Mouse (Mus musculus) lung, adult 2 months (tissue): ENCODE data around the gene Aatf. TPM values are rescaled to one million over a fixed set of nuclear protein-coding genes. Genes with fewer than 3 reads are reported as not detected.

Experiments used
- DNase-seq: peaks from one replicate; pipeline ENCODE4 v3.0.0; 2022
- H3K4me1 ChIP-seq: fragments of 200-500 bp; 2 replicates; pipeline ENCODE4 v1.6.1; 2011; ENCODE audit warnings: low read length; ENCODE audit not compliant: control insufficient read depth, insufficient read depth
- H3K4me3 ChIP-seq: fragments of 200-500 bp; replicated peaks from 2 replicates; pipeline ENCODE3; 2011; ENCODE audit warnings: low read depth, mild to moderate bottlenecking, control low read depth, low read length; ENCODE audit errors: extremely low read depth
- CTCF ChIP-seq: fragments of 200-500 bp; IDR thresholded peaks from 2 replicates; pipeline ENCODE4 v1.5.1; 2011; ENCODE audit warnings: mild to moderate bottlenecking, low read length, control low read depth; ENCODE audit not compliant: insufficient read depth
- POLR2A ChIP-seq: fragments of 200-500 bp; IDR thresholded peaks from 2 replicates; pipeline ENCODE4 v1.6.1; 2011; ENCODE audit warnings: low read depth, mild to moderate bottlenecking, control low read depth, low read length, borderline replicate concordance; ENCODE audit errors: extremely low read depth
- WGBS: fragments of 180-500 bp; shearing (Covaris S2); methylation state at CpG from one replicate; pipeline ENCODE4 v1.1.7; 2018; 5-methylcytosine and 5-hydroxymethylcytosine counted together
- polyA plus RNA-seq: library from polyadenylated mRNA; depleted of rRNA; stranded (reverse); fragments of >200 nt; gene quantifications from 2 replicates; pipeline ENCODE4 v1.2.3, GENCODE M21; 2012

The Aatf gene
- polyA plus RNA-seq, 1 experiment: 4.4 TPM

DNA sequence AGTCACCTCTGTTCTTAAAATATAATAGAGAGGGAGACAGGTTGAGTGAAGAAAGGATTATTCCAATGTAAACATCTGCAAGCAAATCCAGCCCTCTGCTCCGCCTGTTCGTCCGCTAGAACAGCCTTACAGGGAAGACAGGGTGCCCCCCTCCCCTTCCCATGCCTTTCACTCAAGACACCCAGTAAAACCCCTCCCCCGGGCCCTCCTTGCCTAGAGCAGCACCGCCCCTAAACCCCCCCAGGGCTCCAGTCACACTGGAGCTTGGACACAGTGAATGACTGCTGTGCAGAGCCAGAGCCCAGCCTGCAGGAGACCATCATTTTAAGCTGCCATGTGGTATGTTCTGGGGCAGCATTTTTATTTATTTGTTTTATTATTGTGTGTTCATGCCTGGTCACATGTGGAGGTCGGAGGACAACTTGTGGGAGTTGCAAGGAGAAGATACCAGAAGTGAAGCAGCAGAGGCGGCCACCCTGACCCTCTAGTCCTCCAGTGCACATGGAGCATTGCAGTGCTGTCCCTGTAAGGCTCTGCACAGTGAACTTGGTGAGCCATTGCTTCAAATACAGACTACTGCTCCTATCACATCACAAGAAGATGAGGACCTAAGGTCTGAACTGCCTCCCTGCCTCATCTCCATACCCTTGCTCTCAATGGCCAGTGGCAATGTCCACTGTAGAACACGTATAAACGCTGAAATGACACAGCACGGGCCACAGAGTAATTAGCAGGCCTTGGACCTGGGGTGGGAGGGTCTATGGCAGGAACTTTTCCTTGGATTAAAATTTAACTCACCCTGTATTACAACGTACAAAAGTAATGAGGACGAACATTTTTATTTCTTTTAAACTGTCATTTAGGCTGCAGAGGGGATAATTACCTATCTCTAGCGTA, 87.3 kb downstream of the Aatf start:
- Histone ChIP-seq H3K4me1 (no peaks in the 10 kb centered on the region), H3K4me3 (no peak overlapping the region)
- TF ChIP-seq POLR2A: no peak
- no peak for TF ChIP-seq CTCF
- WGBS: 76% methylated on average over 13 of the region's 13 CpGs
- DNase-seq: no peak

DNA sequence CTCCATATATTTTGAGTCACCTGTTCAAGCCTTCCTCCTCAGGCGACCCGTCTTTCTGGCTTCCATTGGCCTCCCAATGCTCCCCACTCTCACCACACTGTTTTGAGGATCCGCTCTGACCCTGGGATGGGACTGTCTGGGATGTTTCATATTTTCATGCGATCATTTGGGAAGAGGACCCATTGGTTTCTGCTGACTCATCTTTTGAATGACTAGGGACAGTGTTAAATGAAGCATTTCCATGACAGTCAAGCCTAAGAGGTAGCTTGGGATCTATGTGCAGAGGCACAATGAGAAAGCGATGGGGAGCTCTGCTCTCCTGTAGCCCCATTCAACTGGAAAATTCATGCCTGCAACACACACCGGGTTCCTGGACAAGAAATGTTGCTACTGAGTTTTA, 92.5 kb downstream of the Aatf start:
- no peaks in the 10 kb centered on the region for H3K4me1 ChIP-seq
- no peak for DNase-seq
- TF ChIP-seq CTCF (no peak), POLR2A (no peak)
- 91% methylated on average over 6 of the region's 6 CpGs for WGBS
- no peak overlapping the region for H3K4me3 ChIP-seq

DNA sequence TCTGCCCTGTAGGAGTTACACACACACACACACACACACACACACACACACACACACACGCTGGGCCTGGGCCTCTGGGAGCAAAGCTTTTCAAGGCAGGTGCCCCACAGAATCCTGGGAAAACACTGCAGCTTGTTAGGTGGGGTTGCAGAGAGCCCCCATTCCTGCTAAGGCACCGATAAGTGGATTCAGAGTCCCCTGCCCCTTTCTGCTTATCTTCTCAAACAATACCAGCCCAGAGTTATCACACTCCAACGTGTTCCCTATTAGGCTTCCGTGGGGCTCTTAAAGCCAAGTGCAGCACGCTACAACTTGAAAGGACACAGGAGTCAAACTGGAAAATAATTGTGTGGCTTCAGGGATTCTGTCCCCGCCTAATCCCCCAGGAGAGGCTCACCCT, 100.2 kb downstream of the Aatf start:
- WGBS: 64% methylated on average over 6 of the region's 6 CpGs
- Histone ChIP-seq H3K4me1 (no peaks in the 10 kb centered on the region), H3K4me3 (no peak overlapping the region)
- no peak for TF ChIP-seq CTCF
- DNase-seq: no peak

DNA sequence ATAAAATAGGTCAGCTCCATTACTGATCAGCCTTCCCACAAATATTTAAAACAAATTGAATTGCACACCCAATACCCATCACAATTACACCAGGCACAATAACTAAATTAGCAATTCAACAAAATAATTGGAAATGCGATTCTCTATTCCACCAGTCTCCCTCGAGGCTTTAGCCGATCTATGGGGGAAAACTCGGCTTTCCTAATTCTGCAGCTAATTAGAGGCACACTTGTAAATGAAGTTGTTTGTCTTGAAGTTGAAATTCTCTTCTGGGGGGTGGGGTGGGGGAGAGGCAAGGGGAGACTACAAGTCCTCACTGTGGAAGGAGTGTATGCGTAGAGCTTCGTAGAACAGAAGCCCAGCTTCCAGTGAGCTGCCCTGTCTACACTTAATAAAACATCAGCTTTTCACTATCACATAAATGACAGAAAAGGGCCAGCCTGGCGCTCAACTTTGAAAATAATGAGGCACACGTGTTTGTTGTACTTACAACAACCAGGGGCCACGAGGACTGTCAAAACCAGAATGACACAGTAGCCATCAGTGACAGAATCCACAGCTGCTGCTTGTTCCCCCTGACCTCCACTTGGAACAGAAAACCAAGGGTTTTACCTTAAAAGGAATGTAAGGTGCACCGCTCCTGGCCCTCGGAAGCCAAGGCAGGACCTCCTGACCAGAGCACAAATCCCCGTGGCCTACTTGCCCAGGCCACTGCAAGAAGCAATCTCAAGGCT, 101.0 kb downstream of the Aatf start:
- no peak for TF ChIP-seq POLR2A
- no peak for TF ChIP-seq CTCF
- WGBS: 73% methylated on average over 12 of the region's 12 CpGs
- no peak for DNase-seq
- H3K4me3 ChIP-seq: no peak overlapping the region
- no peaks in the 10 kb centered on the region for H3K4me1 ChIP-seq

DNA sequence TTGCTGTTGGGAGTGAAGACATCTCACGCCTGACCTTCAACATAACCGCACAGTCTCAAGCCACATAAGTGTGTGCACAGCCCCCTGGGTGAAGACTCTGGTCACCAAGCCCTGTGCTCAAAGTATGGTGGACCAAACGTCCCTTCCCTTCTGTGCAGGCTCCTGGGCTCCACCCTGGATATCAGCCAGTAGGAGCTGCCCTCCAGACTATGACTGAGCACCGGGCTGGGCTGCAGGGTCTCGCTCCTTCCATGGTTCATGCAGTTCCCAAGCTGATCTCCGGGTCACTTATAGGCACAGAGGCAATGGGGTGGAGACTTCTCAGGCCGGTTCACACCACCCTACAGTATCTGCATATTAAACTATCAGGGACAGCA, 101.7 kb downstream of the Aatf start:
- Histone ChIP-seq H3K4me1 (no peaks in the 10 kb centered on the region), H3K4me3 (no peak overlapping the region)
- no peak for DNase-seq
- 56% methylated on average over 7 of the region's 7 CpGs for WGBS
- no peak for TF ChIP-seq POLR2A

DNA sequence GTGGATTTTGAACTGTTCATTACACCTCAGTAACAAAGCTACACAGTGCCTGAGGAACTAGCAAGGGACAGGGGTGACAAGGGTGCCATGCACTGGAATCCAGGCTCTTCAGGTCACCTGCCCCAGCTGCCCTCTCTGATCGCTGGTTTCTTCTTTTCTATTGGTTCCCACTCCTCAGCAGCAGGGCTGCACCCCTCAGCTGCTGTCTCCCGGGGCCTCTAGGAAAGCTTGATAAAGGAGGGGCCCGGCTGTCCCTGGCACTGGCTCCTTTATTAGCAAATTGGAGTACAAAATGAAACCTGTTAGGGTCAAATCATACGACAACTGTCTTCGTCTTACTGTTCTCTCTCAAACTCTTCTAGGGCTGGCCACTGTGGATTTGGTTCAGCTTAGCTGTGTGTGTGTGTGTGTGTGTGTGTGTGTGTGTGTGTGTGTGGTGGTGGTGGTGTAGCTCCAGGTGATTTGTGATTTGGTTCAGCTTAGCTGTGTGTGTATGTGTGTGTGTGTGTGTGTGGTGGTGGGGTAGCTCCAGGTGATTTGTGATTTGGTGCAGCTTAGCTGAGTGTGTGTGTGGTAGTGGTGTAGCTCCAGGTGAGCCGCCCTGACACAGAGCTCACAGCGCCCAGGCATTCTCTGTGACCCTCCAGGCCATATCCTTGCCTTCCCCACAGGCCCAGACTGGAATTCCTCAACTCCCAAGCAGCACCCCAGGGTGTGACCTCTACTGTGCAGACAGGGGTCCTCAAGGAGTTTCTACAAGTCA, 102.3 kb downstream of the Aatf start:
- TF ChIP-seq POLR2A: no peak
- no peak for TF ChIP-seq CTCF
- Histone ChIP-seq H3K4me3 (no peak overlapping the region), H3K4me1 (no peaks in the 10 kb centered on the region)
- 67% methylated on average over 7 of the region's 7 CpGs for WGBS
- DNase-seq: no peak

DNA sequence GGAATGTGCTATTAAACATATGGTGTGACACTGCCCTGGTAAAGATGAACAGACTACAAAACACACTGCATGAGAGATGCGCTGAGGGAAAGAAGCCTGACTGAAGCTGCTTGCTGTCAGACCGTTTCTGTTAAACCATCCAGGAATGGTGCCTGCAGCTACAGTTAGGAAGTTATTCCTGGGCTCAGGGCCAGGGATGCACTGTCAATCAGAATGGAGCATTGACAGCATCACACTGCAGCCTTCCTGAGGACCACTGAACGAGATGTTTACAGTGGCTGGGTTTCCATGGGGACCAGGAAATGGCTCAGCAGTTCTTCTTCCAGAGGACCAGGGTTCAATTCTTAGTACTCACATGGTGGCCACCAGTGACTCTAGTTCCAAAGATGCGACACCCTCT, 102.9 kb downstream of the Aatf start:
- Histone ChIP-seq H3K4me1 (no peaks in the 10 kb centered on the region), H3K4me3 (no peak overlapping the region)
- 49% methylated on average over 4 of the region's 4 CpGs for WGBS
- DNase-seq: no peak
- TF ChIP-seq POLR2A (no peak), CTCF (no peak)

DNA sequence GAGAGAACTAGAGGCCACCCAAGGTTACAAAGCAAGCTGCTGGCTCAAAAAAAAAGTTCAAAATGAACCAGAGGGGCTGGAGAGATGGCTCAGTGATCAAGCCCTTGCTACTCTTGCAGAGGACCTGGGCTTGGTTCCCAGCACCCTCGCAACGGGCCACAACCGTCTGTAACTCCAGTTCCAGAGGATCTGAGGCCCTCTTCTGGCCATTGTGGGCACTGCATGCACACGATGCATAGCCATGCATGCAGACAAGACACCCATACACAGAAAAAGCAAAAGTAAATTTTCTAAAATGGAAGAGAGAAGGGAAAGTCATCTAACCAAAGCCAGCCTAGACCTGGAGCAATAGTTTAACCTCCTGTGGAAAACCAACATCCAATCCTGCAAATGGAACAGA, 106.6 kb downstream of the Aatf start:
- DNase-seq: no peak
- TF ChIP-seq POLR2A (no peak), CTCF (no peak)
- Histone ChIP-seq H3K4me1 (no peaks in the 10 kb centered on the region), H3K4me3 (no peak overlapping the region)
- WGBS: 87% methylated on average over 4 of the region's 4 CpGs

DNA sequence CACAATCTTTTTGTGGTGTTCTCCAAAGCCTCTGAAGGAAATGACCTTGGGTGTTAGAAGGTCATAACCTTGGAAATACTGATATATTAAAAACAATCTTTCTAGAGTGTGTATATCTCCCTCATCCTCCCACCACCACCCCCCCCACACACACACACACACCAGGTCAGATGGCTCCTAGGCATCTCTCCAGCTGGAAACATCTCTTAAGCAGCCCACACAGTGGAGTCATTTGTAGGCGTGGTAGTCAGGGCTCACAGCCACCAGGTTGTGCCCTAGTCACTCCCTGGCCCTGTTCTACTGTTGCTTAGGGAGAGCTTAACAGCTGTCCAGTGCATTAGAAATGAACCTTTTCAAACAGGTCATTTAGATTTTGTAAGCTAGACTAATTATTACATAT, 118.3 kb downstream of the Aatf start:
- TF ChIP-seq CTCF (no peak), POLR2A (no peak)
- H3K4me1 ChIP-seq: peaks cover 2% of the 10 kb centered on the region; the same call in 1 of the 2 replicates
- DNase-seq: no peak
- H3K4me3 ChIP-seq: no peak overlapping the region
- WGBS: 54% methylated on average over 1 of the region's 1 CpGs
